Comparison of ENCODE assay signal across 22 mouse cellular contexts in the genomic region with DNA sequence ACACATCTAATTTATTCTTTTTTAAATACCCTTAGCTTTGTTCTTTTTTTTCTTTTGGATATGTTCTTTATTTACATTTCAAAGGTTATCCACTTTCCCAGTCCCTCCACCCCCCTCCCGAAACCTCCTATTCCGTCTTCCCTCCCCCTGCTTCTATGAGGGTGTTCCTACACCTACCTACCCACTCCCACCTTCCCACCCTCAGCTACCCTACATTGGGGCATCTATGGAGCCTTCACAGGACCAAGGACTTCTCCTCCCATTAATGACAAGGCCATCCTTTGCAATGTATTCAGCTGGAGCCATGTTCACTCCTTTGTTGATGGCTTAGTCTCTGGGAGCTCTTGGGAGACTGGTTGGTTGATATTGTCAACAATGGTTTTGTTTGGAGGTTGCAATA.
DNase-seq lines count a peak whose midpoint lies in the region; ATAC-seq lines count a peak whose summit lies in the region.
"Had no signal": no experiment of that assay in that cellular context is flagged by ENCODE, and none has a peak within 500 bp of the region (broad histone marks: within the 10 kb centered on the region; RNA-seq: fewer than 3 reads in every experiment).

No protein-coding gene starts in this region.

- no peaks in the 10 kb centered on the region for H3K9me3 ChIP-seq in forebrain, embryonic 12.5 days
- no peaks in the 10 kb centered on the region for H3K9me3 ChIP-seq in forebrain, embryonic 10.5 days
- no peaks in the 10 kb centered on the region for H3K9me3 ChIP-seq in forebrain, embryonic 14.5 days (replicated peaks; ENCODE audit: control insufficient read depth, low read length)
- no peaks in the 10 kb centered on the region for H3K9me3 ChIP-seq in hindbrain, embryonic 13.5 days
- no peaks in the 10 kb centered on the region for H3K9me3 ChIP-seq in midbrain, embryonic 13.5 days
- H3K9me3 ChIP-seq: heart, embryonic 12.5 days; limb, embryonic 10.5 days; stomach, embryonic 15.5 days had no signal

- peak; percentile 54 for ATAC-seq in forebrain, embryonic 12.5 days (ENCODE audit: low FRiP score)
- ATAC-seq in forebrain, embryonic 14.5 days: peak; percentile 63
- ATAC-seq in hindbrain, embryonic 13.5 days (ENCODE audit: low FRiP score): peak; percentile 75
- ATAC-seq in midbrain, embryonic 13.5 days: peak; percentile 62
- ATAC-seq in erythroid progenitor cell, adult 5-6 weeks (replicated peaks; ENCODE audit: low FRiP score, poor library complexity, severe bottlenecking): no peak
- ATAC-seq: intestine, postnatal 0 days had no signal

- H3K4me3 ChIP-seq in forebrain, embryonic 12.5 days (replicated peaks): no peak overlapping the region
- H3K4me3 ChIP-seq in forebrain, embryonic 10.5 days: no peak overlapping the region
- H3K4me3 ChIP-seq in forebrain, embryonic 14.5 days (ENCODE audit: low read depth, low read length): no peak overlapping the region
- no peak overlapping the region for H3K4me3 ChIP-seq in hindbrain, embryonic 13.5 days
- no peak overlapping the region for H3K4me3 ChIP-seq in midbrain, embryonic 13.5 days (replicated peaks)
- H3K4me3 ChIP-seq: heart, embryonic 12.5 days; limb, embryonic 10.5 days; myocyte; stomach, embryonic 15.5 days had no signal

- no peak for DNase-seq in forebrain, embryonic 10.5 days (ENCODE audit: extremely low spot score, low spot score)
- DNase-seq in forebrain, embryonic 14.5 days (ENCODE audit: low spot score): no peak
- no peak for DNase-seq in kidney, postnatal 36 days
- no peak for DNase-seq in thymus, postnatal 10 days (ENCODE audit: low spot score in 2 of 2)
- DNase-seq: adrenal gland, postnatal 10 days; cerebellum, adult 9-10 months; gastrocnemius, postnatal 14 days; heart, adult 11 months; heart, postnatal 10 days; lung, postnatal 4 days; right cerebral cortex, adult 18-20 months; thymus, adult 18-20 months; thymus, postnatal 4 days had no signal

- no peak overlapping the region for H3K9ac ChIP-seq in forebrain, embryonic 12.5 days
- H3K9ac ChIP-seq in forebrain, embryonic 14.5 days (ENCODE audit: low read length): no peak overlapping the region
- H3K9ac ChIP-seq in hindbrain, embryonic 13.5 days: no peak overlapping the region
- H3K9ac ChIP-seq in midbrain, embryonic 13.5 days (replicated peaks): no peak overlapping the region
- H3K9ac ChIP-seq: heart, embryonic 12.5 days; stomach, embryonic 15.5 days had no signal

- no peaks in the 10 kb centered on the region for H3K36me3 ChIP-seq in forebrain, embryonic 12.5 days (replicated peaks)
- no peaks in the 10 kb centered on the region for H3K36me3 ChIP-seq in forebrain, embryonic 10.5 days (replicated peaks)
- H3K36me3 ChIP-seq in forebrain, embryonic 14.5 days (ENCODE audit: control insufficient read depth, insufficient read depth, low read length): no peaks in the 10 kb centered on the region
- no peaks in the 10 kb centered on the region for H3K36me3 ChIP-seq in hindbrain, embryonic 13.5 days
- no peaks in the 10 kb centered on the region for H3K36me3 ChIP-seq in midbrain, embryonic 13.5 days
- H3K36me3 ChIP-seq: heart, embryonic 12.5 days; limb, embryonic 10.5 days; stomach, embryonic 15.5 days had no signal

- peak overlapping the region; percentile 56; the same call in 1 of the 2 replicates for H3K27ac ChIP-seq in forebrain, embryonic 12.5 days
- H3K27ac ChIP-seq in forebrain, embryonic 10.5 days: no peak overlapping the region
- H3K27ac ChIP-seq in forebrain, embryonic 14.5 days (ENCODE audit: low read depth, low read length): no peak overlapping the region
- H3K27ac ChIP-seq in hindbrain, embryonic 13.5 days: peak overlapping the region; percentile 70
- H3K27ac ChIP-seq in midbrain, embryonic 13.5 days: peak overlapping the region; percentile 67
- H3K27ac ChIP-seq: limb, embryonic 10.5 days; stomach, embryonic 15.5 days had no signal

- H3K4me2 ChIP-seq in forebrain, embryonic 12.5 days: no peak overlapping the region
- no peak overlapping the region for H3K4me2 ChIP-seq in forebrain, embryonic 14.5 days (ENCODE audit: low read length)
- no peak overlapping the region for H3K4me2 ChIP-seq in hindbrain, embryonic 13.5 days
- no peak overlapping the region for H3K4me2 ChIP-seq in midbrain, embryonic 13.5 days (replicated peaks)
- H3K4me2 ChIP-seq: heart, embryonic 12.5 days; stomach, embryonic 15.5 days had no signal

- WGBS in forebrain, embryonic 12.5 days: 55% methylated on average over 2 of the region's 2 CpGs
- 83% methylated on average over 2 of the region's 2 CpGs for WGBS in forebrain, embryonic 10.5 days
- WGBS in forebrain, embryonic 14.5 days: 33% methylated on average over 2 of the region's 2 CpGs
- 22% methylated on average over 2 of the region's 2 CpGs for WGBS in hindbrain, embryonic 13.5 days
- 53% methylated on average over 2 of the region's 2 CpGs for WGBS in midbrain, embryonic 13.5 days

- H3K27me3 ChIP-seq in forebrain, embryonic 12.5 days: no peaks in the 10 kb centered on the region
- no peaks in the 10 kb centered on the region for H3K27me3 ChIP-seq in forebrain, embryonic 10.5 days (ENCODE audit: poor library complexity, severe bottlenecking)
- H3K27me3 ChIP-seq in forebrain, embryonic 14.5 days (replicated peaks; ENCODE audit: control insufficient read depth, insufficient read depth, low read length): no peaks in the 10 kb centered on the region
- 0 out of 2 replicates have a peak, but pooled peaks cover 2% of the 10 kb centered on the region for H3K27me3 ChIP-seq in hindbrain, embryonic 13.5 days
- H3K27me3 ChIP-seq in midbrain, embryonic 13.5 days: no peaks in the 10 kb centered on the region
- H3K27me3 ChIP-seq: heart, embryonic 12.5 days; stomach, embryonic 15.5 days had no signal

- 0 out of 2 replicates have a peak, but pooled peaks cover 5% of the 10 kb centered on the region for H3K4me1 ChIP-seq in forebrain, embryonic 12.5 days
- 0 out of 2 replicates have a peak, but pooled peaks cover 4% of the 10 kb centered on the region for H3K4me1 ChIP-seq in forebrain, embryonic 10.5 days
- H3K4me1 ChIP-seq in forebrain, embryonic 14.5 days (ENCODE audit: control insufficient read depth, insufficient read depth, low read length): no peaks in the 10 kb centered on the region
- peaks cover 11% of the 10 kb centered on the region for H3K4me1 ChIP-seq in hindbrain, embryonic 13.5 days (replicated peaks)
- H3K4me1 ChIP-seq in midbrain, embryonic 13.5 days (replicated peaks): peaks cover 10% of the 10 kb centered on the region
- H3K4me1 ChIP-seq: heart, embryonic 12.5 days; stomach, embryonic 15.5 days had no signal

Comparison
In these comparisons a context has a peak if more than half of its experiments do, and no peak if none do; other contexts are left out.
1. H3K27ac ChIP-seq: peak in forebrain, embryonic 12.5 days (single experiment), hindbrain, embryonic 13.5 days (single experiment) and midbrain, embryonic 13.5 days (single experiment); none in forebrain, embryonic 10.5 days (single experiment) and forebrain, embryonic 14.5 days (single experiment).